Mouse (Mus musculus) stomach, postnatal 0 days (tissue): ENCODE measurements around the gene Kazn. TPM values are rescaled to one million over a fixed set of nuclear protein-coding genes. Genes with fewer than 3 reads are reported as not detected.

ENCODE experiments used
- ATAC-seq: fragments of 200-750 bp; cut with Nextera tagmentation; 2 replicates; pipeline ENCODE4 v1.8.0; 2017; ENCODE audit not compliant: low FRiP score, low TSS enrichment
- DNase-seq: peaks from one replicate; pipeline ENCODE4 v3.0.0-alpha.2; 2016; ENCODE audit warnings: low spot score
- H3K27ac ChIP-seq: fragments of 300-500 bp; sonication (generic); replicated peaks from 2 replicates; pipeline ENCODE4 v1.5.1; 2014; ENCODE audit warnings: mild to moderate bottlenecking, control low read depth
- H3K27me3 ChIP-seq: fragments of 300-500 bp; sonication (generic); 2 replicates; pipeline ENCODE4 v1.6.1; 2014; ENCODE audit warnings: low read length; ENCODE audit not compliant: control insufficient read depth, insufficient read depth
- H3K36me3 ChIP-seq: fragments of 300-500 bp; sonication (generic); 2 replicates; pipeline ENCODE4 v1.6.1; 2014; ENCODE audit warnings: low read length, mixed read lengths; ENCODE audit not compliant: control insufficient read depth, insufficient read depth
- H3K4me1 ChIP-seq: fragments of 300-500 bp; sonication (generic); replicated peaks from 2 replicates; pipeline ENCODE4 v1.6.1; 2014; ENCODE audit warnings: antibody characterized with exemption; ENCODE audit not compliant: control insufficient read depth, insufficient read depth
- H3K4me2 ChIP-seq: fragments of 300-500 bp; sonication (generic); replicated peaks from 2 replicates; pipeline ENCODE4 v1.6.1; 2014; ENCODE audit warnings: low read depth, mild to moderate bottlenecking, control low read depth, moderate library complexity
- H3K4me3 ChIP-seq: fragments of 300-500 bp; sonication (generic); 2 replicates; pipeline ENCODE4 v1.5.1; 2014; ENCODE audit warnings: low read depth, low read length, control low read depth
- H3K9ac ChIP-seq: fragments of 300-500 bp; sonication (generic); 2 replicates; pipeline ENCODE4 v1.6.1; 2014; ENCODE audit warnings: mild to moderate bottlenecking, low read length, control low read depth, mixed read lengths
- H3K9me3 ChIP-seq: fragments of 300-500 bp; sonication (generic); 2 replicates; pipeline ENCODE4 v1.6.1; 2016; ENCODE audit warnings: low read length; ENCODE audit not compliant: control insufficient read depth
- CTCF ChIP-seq: IDR thresholded peaks from 2 replicates; pipeline ENCODE4 v1.5.1; 2016; ENCODE audit warnings: antibody characterized with exemption, low read depth, mild to moderate bottlenecking, moderate library complexity
- EP300 ChIP-seq: optimal IDR thresholded peaks from 2 replicates; pipeline ENCODE3; 2016; ENCODE audit warnings: antibody characterized with exemption
- WGBS: fragments of 180-500 bp; shearing (Covaris S2); extraction: QIAGEN DNeasy Blood & Tissue Kit; methylation state at CpG from one replicate; pipeline ENCODE4 v1.1.7; 2014; 5-methylcytosine and 5-hydroxymethylcytosine counted together
- polyA plus RNA-seq: library from polyadenylated mRNA; unstranded; fragments of >200 nt; fragmentation: Nextera tagmentation; extraction: Ambion mirVana; gene quantifications from 2 replicates; pipeline ENCODE4 v1.2.1, GENCODE M21; 2015

Kazn gene
- polyA plus RNA-seq, 1 experiment from 2014 or later, result 11.4 TPM

DNA sequence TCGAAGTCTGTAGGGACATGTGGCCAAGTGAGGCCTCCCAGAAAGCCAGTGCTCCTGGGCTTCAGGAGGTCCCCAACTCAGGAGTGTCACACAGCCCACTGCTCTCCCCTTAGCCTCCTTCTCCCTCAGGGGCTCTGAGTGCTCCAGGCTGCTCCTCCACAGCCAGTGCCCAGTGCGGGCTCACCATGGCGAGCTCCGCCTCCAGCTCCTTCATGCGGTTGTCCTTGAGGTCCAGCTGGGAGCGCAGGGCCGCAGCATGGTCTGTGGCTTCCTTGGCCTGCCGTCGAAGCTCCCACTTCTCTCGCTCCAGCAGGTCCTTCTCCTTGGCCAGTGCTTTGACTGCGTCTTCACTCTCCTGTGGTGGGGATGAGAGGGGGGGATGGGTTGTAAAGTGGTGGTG is 85.0 kb downstream of the Kazn start:
- WGBS, result 82% methylated on average over 11 of the region's 11 CpGs
- Histone ChIP-seq H3K9ac (no peak overlapping the region), H3K4me2 (no peak overlapping the region), H3K4me3 (no peak overlapping the region), H3K9me3 (no peaks in the 10 kb centered on the region), H3K36me3 (0 out of 2 replicates have a peak, but pooled peaks cover 4% of the 10 kb centered on the region), H3K27ac (no peak overlapping the region), H3K27me3 (no peaks in the 10 kb centered on the region), H3K4me1 (no peaks in the 10 kb centered on the region)
- ATAC-seq, result no peak
- TF ChIP-seq EP300, result no peak
- DNase-seq, result no peak

DNA sequence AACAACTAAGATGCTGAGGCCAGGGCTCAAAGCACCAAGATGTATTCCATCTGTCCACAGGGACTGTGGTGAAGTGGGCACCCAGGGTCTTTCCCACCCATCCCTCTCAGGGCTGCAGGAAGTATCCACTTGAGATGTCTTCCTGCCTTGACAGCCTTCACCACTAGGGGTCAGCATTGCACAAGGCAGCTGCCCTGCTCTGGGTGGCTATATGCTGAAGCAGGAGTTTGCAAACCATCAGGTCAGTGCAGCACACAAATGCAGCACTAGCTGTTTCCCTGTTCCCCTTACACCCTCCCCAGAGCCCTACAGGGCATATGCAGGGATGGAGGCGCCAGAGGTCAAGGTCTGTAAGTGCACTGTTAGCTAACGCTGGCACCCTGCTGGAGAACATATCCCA is 85.7 kb downstream of the Kazn start:
- Histone ChIP-seq H3K27ac (no peak overlapping the region), H3K4me2 (no peak overlapping the region), H3K9me3 (no peaks in the 10 kb centered on the region), H3K9ac (no peak overlapping the region), H3K4me3 (no peak overlapping the region), H3K27me3 (no peaks in the 10 kb centered on the region), H3K36me3 (0 out of 2 replicates have a peak, but pooled peaks cover 2% of the 10 kb centered on the region), H3K4me1 (no peaks in the 10 kb centered on the region)
- peak; percentile 88 for DNase-seq
- WGBS, result 15% methylated on average over 2 of the region's 2 CpGs
- peak; percentile 60 for ATAC-seq
- TF ChIP-seq EP300 (no peak), CTCF (peak; percentile 100)

DNA sequence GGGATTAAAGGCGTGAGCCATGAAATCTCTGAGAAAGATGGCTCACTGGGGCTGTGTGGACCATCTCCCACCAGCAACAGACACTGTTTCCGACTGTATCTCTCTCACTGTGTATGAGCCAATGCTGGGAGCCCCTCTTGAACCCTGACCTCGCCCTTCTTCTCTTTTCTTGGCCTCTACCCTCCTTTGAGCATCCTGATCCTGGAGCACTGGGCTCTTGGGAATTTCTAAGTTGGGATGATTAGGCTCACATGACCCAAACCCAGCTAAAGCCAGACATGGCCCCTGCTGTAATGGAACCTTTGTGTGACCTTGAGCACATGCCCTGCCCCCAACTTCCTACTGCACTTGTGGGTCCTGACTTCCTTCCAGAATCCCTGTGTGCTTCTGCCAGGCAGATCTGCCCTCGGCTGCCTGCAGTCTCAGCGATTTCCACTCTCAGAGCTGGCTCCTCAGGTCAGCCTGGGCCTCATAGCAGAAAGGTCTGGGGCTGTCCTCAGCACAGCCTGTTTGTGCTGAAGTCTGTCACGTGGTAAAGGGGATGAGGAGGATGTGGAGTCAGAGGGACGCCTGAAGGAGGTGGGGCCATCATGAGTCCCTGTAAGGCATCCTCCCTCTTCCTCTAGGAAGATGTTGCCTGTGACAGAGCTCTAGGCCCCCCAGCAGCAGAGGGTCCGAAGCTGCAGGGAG is 86.3 kb downstream of the Kazn start:
- Histone ChIP-seq H3K4me1 (no peaks in the 10 kb centered on the region), H3K4me3 (no peak overlapping the region), H3K27me3 (no peaks in the 10 kb centered on the region), H3K27ac (no peak overlapping the region), H3K36me3 (peaks cover 6% of the 10 kb centered on the region; the same call in 1 of the 2 replicates), H3K9ac (no peak overlapping the region), H3K9me3 (no peaks in the 10 kb centered on the region), H3K4me2 (no peak overlapping the region)
- DNase-seq (no peak), ATAC-seq (no peak)
- TF ChIP-seq EP300 (no peak), CTCF (no peak)
- WGBS, result 69% methylated on average over 8 of the region's 8 CpGs

DNA sequence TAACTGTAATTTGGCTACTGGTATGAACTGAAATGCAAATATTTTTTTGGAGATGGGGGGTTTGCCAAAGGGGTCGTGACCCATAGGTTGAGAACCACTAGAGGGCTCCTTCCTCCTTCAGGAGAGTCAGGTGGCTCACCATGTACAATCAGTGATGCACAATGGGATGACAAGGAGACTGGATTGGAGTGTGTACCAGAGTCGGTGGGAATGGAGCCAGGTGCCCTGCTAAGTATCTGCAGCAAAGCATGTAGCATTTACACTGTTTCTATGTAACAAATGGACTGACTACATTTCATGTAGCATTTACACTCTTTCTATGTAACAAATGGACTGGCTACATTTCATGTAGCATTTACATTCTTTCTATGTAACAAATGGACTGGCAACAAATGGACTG is 89.1 kb downstream of the Kazn start:
- WGBS, result 64% methylated on average over 2 of the region's 2 CpGs
- no peak for ATAC-seq

DNA sequence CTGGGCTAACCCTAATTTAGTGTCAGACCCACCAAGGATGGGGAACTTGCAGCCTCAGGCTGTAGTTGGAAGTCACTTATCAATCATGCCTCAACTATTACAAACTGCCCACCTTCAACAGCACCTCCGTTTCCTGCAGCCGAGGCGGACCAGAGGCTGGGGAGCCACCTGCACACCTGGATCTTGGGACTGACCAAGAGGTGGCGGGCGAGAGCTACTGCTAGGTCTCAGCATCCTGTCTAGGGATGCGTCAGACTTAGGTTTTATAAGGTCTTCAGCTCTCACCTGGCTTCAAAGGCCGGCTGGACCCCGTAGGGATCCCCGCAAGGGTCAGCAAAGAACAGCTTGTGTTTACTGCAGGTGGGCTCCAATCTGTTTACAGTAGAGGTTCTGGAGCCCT is 90.0 kb downstream of the Kazn start:
- DNase-seq (peak; percentile 34), ATAC-seq (no peak)
- TF ChIP-seq EP300 (no peak), CTCF (peak; percentile 66)
- H3K4me3 ChIP-seq, result no peak overlapping the region
- no peak overlapping the region for H3K27ac ChIP-seq
- H3K36me3 ChIP-seq, result peaks cover 17% of the 10 kb centered on the region
- no peaks in the 10 kb centered on the region for H3K27me3 ChIP-seq
- no peak overlapping the region for H3K9ac ChIP-seq
- no peaks in the 10 kb centered on the region for H3K4me1 ChIP-seq
- no peak overlapping the region for H3K4me2 ChIP-seq
- 59% methylated on average over 9 of the region's 9 CpGs for WGBS
- no peaks in the 10 kb centered on the region for H3K9me3 ChIP-seq

More for the DNA sequence above, 89.1 kb downstream of the Kazn start:
- H3K36me3 ChIP-seq, result peaks cover 17% of the 10 kb centered on the region
- H3K4me2 ChIP-seq, result no peak overlapping the region
- H3K4me1 ChIP-seq, result no peaks in the 10 kb centered on the region
- H3K4me3 ChIP-seq, result no peak overlapping the region
- no peaks in the 10 kb centered on the region for H3K27me3 ChIP-seq
- H3K9me3 ChIP-seq, result no peaks in the 10 kb centered on the region
- no peak overlapping the region for H3K9ac ChIP-seq
- no peak for DNase-seq
- H3K27ac ChIP-seq, result no peak overlapping the region
- TF ChIP-seq EP300, result no peak
- TF ChIP-seq CTCF, result peak; percentile 8; the same call in 1 of the 2 replicates

DNA sequence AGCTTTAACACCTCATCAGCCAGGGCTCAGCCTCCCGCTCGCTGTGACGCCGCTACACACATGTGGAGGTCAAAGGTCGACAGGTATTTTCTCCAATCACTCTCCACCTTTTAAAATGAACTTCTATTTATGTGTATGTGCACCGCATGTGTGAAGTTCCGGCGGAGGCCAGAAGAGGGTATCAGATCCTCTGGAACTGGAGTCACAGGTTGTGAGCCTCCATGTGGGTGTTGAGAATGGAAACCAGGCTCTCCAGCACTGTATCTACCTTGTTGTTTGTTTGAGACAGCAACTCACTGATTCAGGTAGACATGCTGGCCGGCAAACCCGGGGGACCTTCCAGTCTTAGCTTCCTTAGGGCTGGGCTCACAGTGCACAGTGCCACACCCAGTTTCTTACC is 91.5 kb downstream of the Kazn start:
- Histone ChIP-seq H3K4me3 (no peak overlapping the region), H3K4me2 (no peak overlapping the region), H3K4me1 (no peaks in the 10 kb centered on the region), H3K9ac (no peak overlapping the region), H3K27me3 (no peaks in the 10 kb centered on the region), H3K27ac (no peak overlapping the region), H3K36me3 (peaks cover 19% of the 10 kb centered on the region), H3K9me3 (no peaks in the 10 kb centered on the region)
- DNase-seq (no peak), ATAC-seq (no peak)
- TF ChIP-seq EP300 (no peak), CTCF (peak; percentile 4; the same call in 1 of the 2 replicates)
- 95% methylated on average over 10 of the region's 10 CpGs for WGBS
